Mouse (Mus musculus) hindbrain, embryonic 11.5 days (tissue): ENCODE measurements around the gene Rab3ip. TPM values are rescaled to one million over a fixed set of nuclear protein-coding genes. Genes with fewer than 3 reads are reported as not detected.

Experiments
- ATAC-seq: fragments of 200-750 bp; cut with Nextera tagmentation; 2 replicates; pipeline ENCODE4 v1.8.0; 2017; ENCODE audit warnings: mild to moderate bottlenecking, moderate TSS enrichment, moderate library complexity; ENCODE audit not compliant: low FRiP score
- DNase-seq: peaks from one replicate; pipeline ENCODE4 v3.0.0-alpha.2; 2015; ENCODE audit warnings: low spot score
- H3K27ac ChIP-seq: fragments of 300-500 bp; sonication (generic); 2 replicates; pipeline ENCODE4 v1.5.1; 2014; ENCODE audit warnings: mild to moderate bottlenecking, low read depth, low read length
- H3K27me3 ChIP-seq: fragments of 300-500 bp; sonication (generic); 2 replicates; pipeline ENCODE4 v1.6.1; 2014; ENCODE audit warnings: mild to moderate bottlenecking, low read length, moderate library complexity, mixed read lengths; ENCODE audit not compliant: control insufficient read depth, insufficient read depth
- H3K36me3 ChIP-seq: fragments of 300-500 bp; sonication (generic); 2 replicates; pipeline ENCODE4 v1.6.1; 2014; ENCODE audit warnings: mild to moderate bottlenecking, low read length, moderate library complexity, mixed read lengths; ENCODE audit not compliant: control insufficient read depth, insufficient read depth
- H3K4me1 ChIP-seq: fragments of 300-500 bp; sonication (generic); replicated peaks from 2 replicates; pipeline ENCODE4 v1.6.1; 2014; ENCODE audit warnings: low read length, mixed read lengths; ENCODE audit not compliant: control insufficient read depth, insufficient read depth
- H3K4me2 ChIP-seq: fragments of 300-500 bp; sonication (generic); replicated peaks from 2 replicates; pipeline ENCODE4 v1.6.1; 2014; ENCODE audit warnings: mild to moderate bottlenecking, low read depth, low read length
- H3K4me3 ChIP-seq: fragments of 300-500 bp; sonication (generic); 2 replicates; pipeline ENCODE4 v1.5.1; 2014; ENCODE audit warnings: low read depth, low read length
- H3K9ac ChIP-seq: fragments of 300-500 bp; sonication (generic); 2 replicates; pipeline ENCODE4 v1.6.1; 2014; ENCODE audit warnings: low read depth, low read length
- H3K9me3 ChIP-seq: fragments of 300-500 bp; sonication (generic); 2 replicates; pipeline ENCODE4 v1.6.1; 2016; ENCODE audit warnings: low read length; ENCODE audit not compliant: control insufficient read depth
- WGBS: fragments of 180-500 bp; shearing (Covaris S2); extraction: QIAGEN DNeasy Blood & Tissue Kit; methylation state at CpG from one replicate; pipeline ENCODE4 v1.1.7; 2014; 5-methylcytosine and 5-hydroxymethylcytosine counted together
- polyA plus RNA-seq: library from polyadenylated mRNA; unstranded; fragments of >200 nt; fragmentation: Nextera tagmentation; extraction: Ambion mirVana; gene quantifications from 2 replicates; pipeline ENCODE4 v1.2.1, GENCODE M21; 2014

Rab3ip gene
- polyA plus RNA-seq, 1 experiment from 2014 or later: 43.7 TPM

- Histone ChIP-seq H3K9ac (no peak overlapping the region), H3K4me2 (no peak overlapping the region), H3K36me3 (no peaks in the 10 kb centered on the region), H3K4me3 (no peak overlapping the region), H3K27ac (no peak overlapping the region), H3K27me3 (no peaks in the 10 kb centered on the region), H3K4me1 (no peaks in the 10 kb centered on the region), H3K9me3 (no peaks in the 10 kb centered on the region)
- ATAC-seq: no peak
- DNase-seq: no peak
- WGBS: 80% methylated on average over 5 of the region's 5 CpGs
Observed at GRCm38 (mm10) chr10:116883531-116883930, 67.0 kb downstream of the Rab3ip start.

DNA sequence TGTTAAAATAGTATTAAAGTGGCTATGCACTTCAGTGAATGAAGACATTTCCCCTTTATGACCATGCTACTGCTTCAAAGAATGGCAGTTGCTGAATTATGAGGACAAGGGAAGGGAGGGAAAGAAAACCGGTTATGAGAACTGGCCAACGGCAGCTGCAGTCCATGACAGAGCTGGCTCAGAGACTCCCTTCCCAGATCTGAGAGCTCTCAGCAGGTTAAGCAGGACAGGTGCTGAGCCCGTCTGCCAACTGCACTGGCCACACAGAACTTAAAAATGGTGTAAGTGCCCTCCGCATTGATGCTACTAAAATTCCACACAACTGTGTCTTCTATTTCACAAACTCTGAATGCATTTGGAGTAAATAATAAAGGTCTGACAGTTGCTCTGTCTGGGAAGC, 73.1 kb downstream of the Rab3ip start:
- Histone ChIP-seq H3K4me3 (no peak overlapping the region), H3K4me1 (no peaks in the 10 kb centered on the region), H3K9me3 (no peaks in the 10 kb centered on the region), H3K27ac (no peak overlapping the region), H3K9ac (no peak overlapping the region), H3K27me3 (no peaks in the 10 kb centered on the region), H3K36me3 (no peaks in the 10 kb centered on the region), H3K4me2 (no peak overlapping the region)
- no peak for DNase-seq
- 92% methylated on average over 4 of the region's 4 CpGs for WGBS
- no peak for ATAC-seq

DNA sequence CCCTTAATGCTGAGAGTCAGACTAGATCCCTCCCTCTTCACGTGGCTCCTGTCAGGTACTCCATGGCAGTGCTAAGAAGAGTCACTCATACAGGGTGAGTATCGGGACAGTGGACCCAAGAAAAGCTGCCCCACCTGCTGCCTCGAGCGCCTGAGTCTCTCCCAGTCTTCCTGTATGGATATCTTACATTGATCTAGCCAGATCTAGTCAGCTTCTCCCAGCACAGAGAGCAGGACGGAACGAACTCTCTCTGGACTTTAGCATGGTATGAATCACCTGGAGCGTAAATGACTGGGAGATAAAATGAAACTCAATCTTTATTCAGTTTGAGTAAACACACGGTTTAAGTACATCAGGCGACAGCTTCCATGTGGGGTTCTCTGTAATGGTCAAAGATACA, 76.1 kb downstream of the Rab3ip start:
- ATAC-seq (no peak), DNase-seq (no peak)
- H3K27ac ChIP-seq: no peak overlapping the region
- 87% methylated on average over 9 of the region's 9 CpGs for WGBS
- no peaks in the 10 kb centered on the region for H3K9me3 ChIP-seq
- H3K4me2 ChIP-seq: no peak overlapping the region
- H3K4me1 ChIP-seq: no peaks in the 10 kb centered on the region
- no peaks in the 10 kb centered on the region for H3K36me3 ChIP-seq
- H3K9ac ChIP-seq: no peak overlapping the region
- no peaks in the 10 kb centered on the region for H3K27me3 ChIP-seq
- H3K4me3 ChIP-seq: no peak overlapping the region

DNA sequence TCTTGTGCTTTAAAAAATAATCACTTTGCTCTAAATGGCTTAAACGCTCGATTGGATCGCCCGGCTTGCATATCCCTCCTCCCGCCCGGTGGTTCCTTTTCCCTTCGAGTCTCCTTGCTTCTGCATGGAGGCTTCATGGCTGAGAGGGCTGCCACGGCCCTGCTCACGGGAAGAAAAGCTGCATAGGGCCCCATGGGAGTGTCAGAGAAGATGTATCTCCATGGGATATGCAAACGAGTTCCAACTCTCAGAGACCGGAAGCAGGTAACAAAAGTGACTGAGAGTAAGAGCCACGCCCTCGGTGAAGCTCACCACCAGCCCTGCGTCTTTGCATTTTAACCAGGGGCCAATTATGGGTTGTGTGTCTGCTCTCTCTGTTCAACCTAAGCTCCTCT, 78.6 kb downstream of the Rab3ip start:
- H3K27me3 ChIP-seq: no peaks in the 10 kb centered on the region
- no peak for ATAC-seq
- H3K27ac ChIP-seq: no peak overlapping the region
- no peaks in the 10 kb centered on the region for H3K9me3 ChIP-seq
- DNase-seq: no peak
- no peaks in the 10 kb centered on the region for H3K4me1 ChIP-seq
- H3K4me2 ChIP-seq: no peak overlapping the region
- no peaks in the 10 kb centered on the region for H3K36me3 ChIP-seq
- 71% methylated on average over 14 of the region's 14 CpGs for WGBS
- H3K4me3 ChIP-seq: no peak overlapping the region
- no peak overlapping the region for H3K9ac ChIP-seq

- H3K9ac ChIP-seq: no peak overlapping the region
- no peak overlapping the region for H3K4me2 ChIP-seq
- no peak overlapping the region for H3K4me3 ChIP-seq
- no peaks in the 10 kb centered on the region for H3K9me3 ChIP-seq
- H3K27ac ChIP-seq: no peak overlapping the region
- DNase-seq (no peak), ATAC-seq (no peak)
- no peaks in the 10 kb centered on the region for H3K4me1 ChIP-seq
- 83% methylated on average over 12 of the region's 12 CpGs for WGBS
- no peaks in the 10 kb centered on the region for H3K36me3 ChIP-seq
- no peaks in the 10 kb centered on the region for H3K27me3 ChIP-seq
Observed at GRCm38 (mm10) chr10:116871329-116872015, 79.1 kb downstream of the Rab3ip start.

- Histone ChIP-seq H3K4me2 (no peak overlapping the region), H3K4me1 (no peaks in the 10 kb centered on the region), H3K27ac (no peak overlapping the region), H3K9ac (no peak overlapping the region), H3K36me3 (no peaks in the 10 kb centered on the region), H3K4me3 (no peak overlapping the region), H3K27me3 (no peaks in the 10 kb centered on the region), H3K9me3 (no peaks in the 10 kb centered on the region)
- WGBS: 88% methylated on average over 6 of the region's 6 CpGs
- DNase-seq (no peak), ATAC-seq (no peak)
Observed at GRCm38 (mm10) chr10:116870819-116871218, 79.8 kb downstream of the Rab3ip start.

Other genes with a start within 250 kb of the Rab3ip start
- 0.17 and 0.20 TPM in 2 replicates for gene Myrfl, start 53.9 kb downstream of the Rab3ip start, polyA plus RNA-seq
- not detected in 2 replicates for gene Gm10271, start 21.8 kb upstream of the Rab3ip start, polyA plus RNA-seq
- gene Best3, start 35.5 kb upstream of the Rab3ip start, polyA plus RNA-seq: 0.08 and 0.20 TPM in 2 replicates
- gene Lrrc10, start 94.6 kb upstream of the Rab3ip start, polyA plus RNA-seq: 0.12 TPM in 1 of 2 replicates, not detected in the other
- 321 and 357 TPM in 2 replicates for gene Cct2, start 113.0 kb upstream of the Rab3ip start, polyA plus RNA-seq
- gene Frs2, start 197.8 kb upstream of the Rab3ip start, polyA plus RNA-seq: 28.8 and 31.1 TPM in 2 replicates